Mouse (Mus musculus) heart, embryonic 11.5 days (tissue): ENCODE results near the gene L1td1. TPM values are rescaled to one million over a fixed set of nuclear protein-coding genes. Genes with fewer than 3 reads are reported as not detected.

Experiments
- ATAC-seq: fragments of 200-750 bp; cut with Nextera tagmentation; replicated peaks from 2 replicates; pipeline ENCODE4 v1.8.0; 2017; ENCODE audit warnings: moderate library complexity; ENCODE audit not compliant: insufficient number of reproducible peaks, low FRiP score, low TSS enrichment
- H3K27ac ChIP-seq: fragments of 300-500 bp; sonication (generic); 2 replicates; pipeline ENCODE4 v1.5.1; 2014; ENCODE audit warnings: mild to moderate bottlenecking, low read depth, low read length
- H3K27me3 ChIP-seq: fragments of 300-500 bp; sonication (generic); 2 replicates; pipeline ENCODE4 v1.6.1; 2014; ENCODE audit warnings: mild to moderate bottlenecking, low read length, mixed read lengths; ENCODE audit not compliant: control insufficient read depth, insufficient read depth
- H3K36me3 ChIP-seq: fragments of 300-500 bp; sonication (generic); 2 replicates; pipeline ENCODE4 v1.6.1; 2014; ENCODE audit warnings: mild to moderate bottlenecking, low read length, moderate library complexity, mixed read lengths; ENCODE audit not compliant: control insufficient read depth, insufficient read depth
- H3K4me1 ChIP-seq: fragments of 300-500 bp; sonication (generic); 2 replicates; pipeline ENCODE4 v1.6.1; 2014; ENCODE audit warnings: low read length; ENCODE audit not compliant: control insufficient read depth, insufficient read depth
- H3K4me2 ChIP-seq: fragments of 300-500 bp; sonication (generic); 2 replicates; pipeline ENCODE4 v1.6.1; 2014; ENCODE audit warnings: mild to moderate bottlenecking, moderate library complexity
- H3K4me3 ChIP-seq: fragments of 300-500 bp; sonication (generic); 2 replicates; pipeline ENCODE4 v1.5.1; 2014; ENCODE audit warnings: low read depth, low read length
- H3K9ac ChIP-seq: fragments of 300-500 bp; sonication (generic); 2 replicates; pipeline ENCODE4 v1.6.1; 2014; ENCODE audit warnings: mild to moderate bottlenecking, low read depth, low read length, moderate library complexity
- H3K9me3 ChIP-seq: fragments of 300-500 bp; sonication (generic); replicated peaks from 2 replicates; pipeline ENCODE4 v1.6.1; 2016; ENCODE audit warnings: low read length; ENCODE audit not compliant: control insufficient read depth
- WGBS: fragments of 180-500 bp; shearing (Covaris S2); extraction: QIAGEN DNeasy Blood & Tissue Kit; methylation state at CpG from one replicate; pipeline ENCODE4 v1.1.7; 2014; ENCODE audit not compliant: insufficient replicate concordance; 5-methylcytosine and 5-hydroxymethylcytosine counted together
- polyA plus RNA-seq: library from polyadenylated mRNA; unstranded; fragments of >200 nt; fragmentation: Nextera tagmentation; extraction: Ambion mirVana; gene quantifications from 2 replicates; pipeline ENCODE4 v1.2.1, GENCODE M21; 2014

Gene L1td1
- polyA plus RNA-seq, 1 experiment from 2014 or later: 0.26 TPM

DNA sequence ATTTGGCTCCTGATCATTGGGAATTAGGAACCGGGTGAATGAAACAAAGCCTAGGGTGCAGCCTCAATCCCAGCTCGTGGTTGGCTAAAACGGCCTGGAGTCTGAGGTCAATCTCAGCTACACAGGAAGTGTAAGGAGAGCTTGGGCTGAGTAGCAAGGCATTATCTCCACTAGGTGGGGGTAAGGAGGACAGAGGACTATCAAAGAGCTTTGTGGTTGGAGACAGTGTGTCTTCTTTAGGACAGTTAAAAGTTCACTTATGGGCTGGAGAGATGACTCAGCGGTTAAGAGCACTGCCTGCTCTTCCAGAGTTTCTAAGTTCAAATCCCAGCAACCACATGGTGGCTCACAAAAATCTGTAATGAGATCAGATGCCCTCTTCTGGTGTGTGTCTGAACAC lies 1.1 kb upstream of the L1td1 start:
- 33% methylated on average over 4 of the region's 4 CpGs for WGBS
- ATAC-seq: no peak

DNA sequence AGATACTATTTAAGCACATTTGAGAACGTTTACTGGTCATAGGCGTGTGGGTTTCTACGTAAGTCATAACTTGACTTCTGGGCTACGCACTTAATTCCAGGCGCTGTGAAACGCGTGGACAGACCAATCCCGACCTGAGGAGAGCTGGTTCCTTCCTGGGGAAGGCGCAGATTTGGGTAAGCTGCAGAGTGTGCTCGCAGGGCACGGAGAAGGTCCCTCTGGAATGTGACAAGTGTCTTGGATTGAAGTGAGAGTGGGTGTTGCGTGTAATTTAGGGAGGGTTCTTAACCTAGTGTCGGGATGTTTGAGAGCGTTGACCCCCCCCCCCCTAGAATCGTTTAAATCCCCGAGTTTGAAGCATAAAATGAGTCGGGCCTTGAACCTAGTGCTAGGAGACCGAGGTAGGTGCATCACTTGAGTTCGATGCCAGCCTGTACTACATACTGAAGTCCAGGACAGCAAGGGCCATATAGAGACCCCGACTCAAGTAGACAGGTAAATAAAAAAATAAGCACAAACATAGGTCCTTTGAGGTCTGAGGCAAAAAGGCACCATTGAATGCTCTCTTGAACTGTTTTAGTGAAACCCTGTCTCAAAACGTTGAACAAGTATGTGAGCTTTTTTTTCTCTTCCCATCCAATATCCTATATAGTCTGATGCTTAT lies 893 bp downstream of the L1td1 start:
- H3K4me2 ChIP-seq: peak overlapping the region; percentile 69
- no peak for ATAC-seq
- H3K27ac ChIP-seq: no peak overlapping the region
- H3K9ac ChIP-seq: no peak overlapping the region
- peak overlapping the region; percentile 38 for H3K4me3 ChIP-seq
- WGBS: 3% methylated on average over 21 of the region's 21 CpGs
- H3K36me3 ChIP-seq: no peaks in the 10 kb centered on the region
- no peaks in the 10 kb centered on the region; the same call in 1 of the 2 replicates for H3K4me1 ChIP-seq
- no peaks in the 10 kb centered on the region for H3K9me3 ChIP-seq
- peaks cover 16% of the 10 kb centered on the region for H3K27me3 ChIP-seq

More for the DNA sequence above, 1.1 kb upstream of the L1td1 start:
- Histone ChIP-seq H3K9ac (no peak overlapping the region), H3K36me3 (no peaks in the 10 kb centered on the region), H3K27me3 (peaks cover 16% of the 10 kb centered on the region), H3K27ac (no peak overlapping the region), H3K4me3 (no peak overlapping the region), H3K4me2 (no peak overlapping the region), H3K9me3 (no peaks in the 10 kb centered on the region), H3K4me1 (no peaks in the 10 kb centered on the region; the same call in 1 of the 2 replicates)

DNA sequence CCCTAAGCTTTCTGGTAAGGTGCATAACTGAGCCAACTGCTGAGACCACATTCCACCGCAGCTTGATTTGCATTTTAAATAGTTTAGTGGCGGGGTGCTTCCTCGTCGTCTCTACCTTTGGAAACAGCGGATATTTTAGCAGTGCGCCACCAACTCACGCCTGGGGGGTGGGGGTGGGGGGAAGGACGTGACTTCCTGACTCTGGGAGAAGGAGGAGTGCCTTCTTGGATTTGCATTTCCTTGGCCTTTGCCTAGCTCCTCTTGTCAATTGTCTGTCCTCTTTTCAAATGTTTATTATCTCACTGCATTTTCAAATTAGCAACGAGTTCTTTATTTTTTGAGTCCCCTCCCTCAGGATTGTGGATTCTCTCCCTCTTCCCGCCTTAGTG lies 1.4 kb downstream of the L1td1 start:
- H3K4me2 ChIP-seq: peak overlapping the region; percentile 69
- H3K4me1 ChIP-seq: no peaks in the 10 kb centered on the region; the same call in 1 of the 2 replicates
- ATAC-seq: no peak
- H3K36me3 ChIP-seq: no peaks in the 10 kb centered on the region
- H3K9me3 ChIP-seq: no peaks in the 10 kb centered on the region
- peak overlapping the region; percentile 38 for H3K4me3 ChIP-seq
- no peak overlapping the region for H3K27ac ChIP-seq
- H3K9ac ChIP-seq: no peak overlapping the region
- peaks cover 16% of the 10 kb centered on the region for H3K27me3 ChIP-seq
- 2% methylated on average over 10 of the region's 10 CpGs for WGBS

DNA sequence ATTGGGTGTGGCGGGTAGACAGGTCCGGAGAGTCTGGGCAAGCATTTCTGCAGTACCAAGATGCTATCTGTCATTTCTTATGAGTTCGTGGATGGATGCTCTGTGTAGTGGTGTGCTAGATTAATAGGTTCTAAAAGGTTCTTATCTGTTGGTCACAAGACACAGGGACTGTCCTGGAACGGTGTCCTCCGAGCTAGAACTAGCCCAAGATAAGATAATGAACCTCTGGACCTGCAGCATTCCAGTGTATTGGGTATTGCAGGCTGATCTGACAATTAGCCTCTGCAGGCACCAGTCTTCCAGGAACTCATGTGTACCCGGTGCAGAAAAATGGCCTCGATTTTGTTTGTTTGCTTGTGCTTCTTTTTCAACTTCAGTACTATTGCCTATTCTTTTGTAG lies 2.2 kb downstream of the L1td1 start:
- no peak overlapping the region for H3K4me2 ChIP-seq

DNA sequence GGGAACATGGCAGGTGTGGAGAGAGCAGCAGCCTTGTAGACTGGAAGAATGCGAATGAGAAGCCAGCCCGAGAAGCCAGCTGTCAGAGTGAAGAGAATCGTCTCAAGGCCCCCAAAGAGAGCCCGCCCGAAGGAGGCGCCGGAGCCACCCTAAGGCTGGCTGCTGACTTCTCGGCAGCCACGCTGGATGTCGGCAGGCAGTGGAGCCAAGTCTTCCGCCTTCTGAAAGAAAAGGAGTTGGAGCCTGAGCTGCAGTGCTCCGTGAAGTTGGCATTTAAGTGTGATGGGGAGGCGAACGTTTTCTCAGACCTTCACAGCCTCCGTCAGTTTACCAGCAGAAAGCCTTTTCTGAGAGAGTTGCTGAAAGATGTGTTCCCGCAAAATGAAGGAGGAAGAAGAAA lies 7.1 kb downstream of the L1td1 start:
- Histone ChIP-seq H3K4me2 (no peak overlapping the region), H3K9me3 (no peaks in the 10 kb centered on the region), H3K36me3 (no peaks in the 10 kb centered on the region), H3K9ac (no peak overlapping the region), H3K27me3 (peaks cover 4% of the 10 kb centered on the region; the same call in 1 of the 2 replicates), H3K4me3 (no peak overlapping the region), H3K4me1 (no peaks in the 10 kb centered on the region), H3K27ac (no peak overlapping the region)
- 89% methylated on average over 16 of the region's 16 CpGs for WGBS
- ATAC-seq: no peak

More for the DNA sequence above, 2.2 kb downstream of the L1td1 start:
- Histone ChIP-seq H3K27ac (no peak overlapping the region), H3K4me1 (no peaks in the 10 kb centered on the region; the same call in 1 of the 2 replicates), H3K9me3 (no peaks in the 10 kb centered on the region), H3K4me3 (no peak overlapping the region), H3K9ac (no peak overlapping the region), H3K27me3 (peaks cover 16% of the 10 kb centered on the region), H3K36me3 (no peaks in the 10 kb centered on the region)
- ATAC-seq: no peak
- WGBS: 40% methylated on average over 7 of the region's 7 CpGs

DNA sequence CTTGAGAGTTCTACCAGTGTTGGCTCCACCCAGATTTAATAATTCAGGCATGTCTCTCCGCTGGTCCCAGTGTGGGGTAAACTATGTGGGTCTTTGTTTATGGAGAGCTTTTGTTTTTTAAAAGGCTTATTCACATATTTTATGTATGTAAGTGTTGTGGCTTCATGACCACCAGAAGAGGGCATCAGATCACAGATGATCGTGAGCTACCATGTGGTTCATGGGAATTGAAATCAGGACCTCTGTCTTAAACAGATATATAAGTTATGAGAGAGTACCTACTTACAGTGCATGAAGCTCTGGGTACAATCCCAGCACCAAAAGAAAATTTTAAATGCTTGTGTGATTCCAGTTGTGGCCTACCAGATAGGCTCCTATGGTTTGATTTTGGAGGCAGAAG lies 13.2 kb downstream of the L1td1 start:
- H3K9ac ChIP-seq: no peak overlapping the region
- ATAC-seq: no peak
- no peaks in the 10 kb centered on the region; the same call in 1 of the 2 replicates for H3K4me1 ChIP-seq
- no peak overlapping the region for H3K4me2 ChIP-seq
- no peaks in the 10 kb centered on the region for H3K36me3 ChIP-seq
- no peak overlapping the region for H3K4me3 ChIP-seq
- 46% methylated on average over 2 of the region's 2 CpGs for WGBS
- H3K27ac ChIP-seq: no peak overlapping the region
- H3K27me3 ChIP-seq: no peaks in the 10 kb centered on the region
- no peaks in the 10 kb centered on the region for H3K9me3 ChIP-seq

DNA sequence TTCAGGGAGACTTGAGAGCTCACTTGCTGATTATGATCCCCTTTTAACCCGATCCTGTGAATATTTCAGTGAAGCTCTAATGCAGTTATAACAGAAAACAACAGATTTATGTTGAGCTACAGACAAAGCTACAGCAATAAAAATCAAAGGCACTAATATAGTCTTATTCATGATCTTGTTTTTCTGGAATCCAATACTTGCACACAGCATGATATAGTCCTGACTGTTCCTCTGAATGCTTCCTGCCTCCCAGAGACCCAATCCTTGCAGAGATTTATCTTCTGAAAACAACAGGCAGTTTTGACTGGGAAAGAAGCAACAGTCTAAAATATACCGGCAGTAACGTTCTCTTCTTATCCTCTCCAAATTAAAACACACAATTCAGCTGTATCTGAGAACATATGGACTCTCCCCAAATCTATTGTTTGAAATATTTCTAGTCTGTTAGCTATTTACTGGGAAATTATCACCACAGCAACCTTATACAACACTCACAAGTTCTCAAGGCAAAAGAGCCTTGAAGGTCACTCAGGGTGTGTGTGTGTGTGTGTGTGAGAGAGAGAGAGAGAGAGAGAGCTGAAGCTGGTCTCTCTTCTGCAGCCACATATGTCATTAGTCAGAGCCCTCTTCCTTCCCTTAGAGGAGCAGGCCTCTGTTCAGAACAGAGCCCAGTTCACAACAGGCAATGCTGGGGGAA lies 16.8 kb downstream of the L1td1 start:
- H3K9me3 ChIP-seq: no peaks in the 10 kb centered on the region
- WGBS: 64% methylated on average over 3 of the region's 3 CpGs
- no peaks in the 10 kb centered on the region for H3K36me3 ChIP-seq
- no peak overlapping the region for H3K9ac ChIP-seq
- H3K4me3 ChIP-seq: no peak overlapping the region
- no peak overlapping the region for H3K4me2 ChIP-seq
- no peaks in the 10 kb centered on the region for H3K27me3 ChIP-seq
- H3K27ac ChIP-seq: no peak overlapping the region
- ATAC-seq: no peak
- no peaks in the 10 kb centered on the region; the same call in 1 of the 2 replicates for H3K4me1 ChIP-seq

DNA sequence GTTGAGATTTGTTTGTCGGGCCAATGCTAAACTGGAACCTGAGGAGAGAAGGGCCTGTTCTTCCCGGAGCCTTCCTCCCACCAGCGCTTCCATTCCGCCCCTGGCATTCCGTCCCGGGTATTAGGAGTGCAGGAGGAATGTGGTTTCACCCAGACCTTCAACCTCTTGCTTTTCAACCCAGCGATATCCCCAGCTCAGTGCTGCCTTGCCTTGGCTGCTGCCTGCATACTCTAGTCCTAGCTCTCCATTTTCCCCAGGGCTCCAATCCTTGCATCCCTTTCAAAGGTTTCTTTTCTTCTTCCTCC lies 17.3 kb downstream of the L1td1 start:
- H3K9me3 ChIP-seq: no peaks in the 10 kb centered on the region
- no peak overlapping the region for H3K4me2 ChIP-seq
- no peak overlapping the region for H3K27ac ChIP-seq
- H3K36me3 ChIP-seq: no peaks in the 10 kb centered on the region
- H3K27me3 ChIP-seq: no peaks in the 10 kb centered on the region
- ATAC-seq: no peak
- no peak overlapping the region for H3K9ac ChIP-seq
- WGBS: 13% methylated on average over 7 of the region's 7 CpGs
- H3K4me3 ChIP-seq: no peak overlapping the region
- no peaks in the 10 kb centered on the region; the same call in 1 of the 2 replicates for H3K4me1 ChIP-seq

DNA sequence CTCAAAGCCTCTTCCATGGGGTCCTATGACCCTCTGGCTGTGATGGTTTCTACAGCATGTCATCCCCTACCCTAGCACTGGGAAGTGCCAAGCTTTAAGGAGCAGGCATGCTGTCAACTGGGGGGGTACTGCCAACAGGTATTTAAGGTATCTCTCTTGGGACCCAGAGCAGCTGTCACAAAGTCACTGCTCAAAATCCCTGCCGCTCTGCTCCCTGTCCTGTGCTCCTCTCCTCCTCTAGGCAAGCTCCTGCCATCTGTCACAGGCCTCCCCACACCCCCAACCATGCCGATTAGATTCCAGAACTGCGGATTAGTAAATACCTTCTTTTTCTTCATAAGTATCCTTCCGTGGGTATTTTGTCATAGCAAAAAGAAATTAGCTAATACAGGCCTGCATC lies 27.9 kb downstream of the L1td1 start:
- no peaks in the 10 kb centered on the region for H3K9me3 ChIP-seq
- H3K9ac ChIP-seq: no peak overlapping the region
- no peaks in the 10 kb centered on the region for H3K4me1 ChIP-seq
- H3K36me3 ChIP-seq: no peaks in the 10 kb centered on the region
- H3K4me3 ChIP-seq: no peak overlapping the region
- H3K4me2 ChIP-seq: no peak overlapping the region
- H3K27me3 ChIP-seq: no peaks in the 10 kb centered on the region
- H3K27ac ChIP-seq: no peak overlapping the region
- WGBS: 65% methylated on average over 4 of the region's 4 CpGs
- ATAC-seq: no peak
